Mouse (Mus musculus) splenic B cell, adult 2 months (primary cell): Measurements from ENCODE around the gene Osbpl6.
A peak's percentile ranks its signal among the peaks of the same experiment; 100 is the strongest.

Source experiments
- DNase-seq: peaks from one replicate; pipeline ENCODE4 v3.0.0-alpha.2; 2011; ENCODE audit warnings: low read depth, low spot score
- H3K27me3 ChIP-seq: 2 replicates; pipeline ENCODE4 v1.6.1; 2012; ENCODE audit warnings: mild to moderate bottlenecking, low read length, moderate library complexity, mixed read lengths; ENCODE audit not compliant: control insufficient read depth, poor library complexity, insufficient read depth, severe bottlenecking
- H3K36me3 ChIP-seq: 2 replicates; pipeline ENCODE4 v1.6.1; 2012; ENCODE audit warnings: mild to moderate bottlenecking, low read length, moderate library complexity, mixed read lengths; ENCODE audit not compliant: control insufficient read depth, poor library complexity, insufficient read depth, severe bottlenecking

Gene Osbpl6

DNA sequence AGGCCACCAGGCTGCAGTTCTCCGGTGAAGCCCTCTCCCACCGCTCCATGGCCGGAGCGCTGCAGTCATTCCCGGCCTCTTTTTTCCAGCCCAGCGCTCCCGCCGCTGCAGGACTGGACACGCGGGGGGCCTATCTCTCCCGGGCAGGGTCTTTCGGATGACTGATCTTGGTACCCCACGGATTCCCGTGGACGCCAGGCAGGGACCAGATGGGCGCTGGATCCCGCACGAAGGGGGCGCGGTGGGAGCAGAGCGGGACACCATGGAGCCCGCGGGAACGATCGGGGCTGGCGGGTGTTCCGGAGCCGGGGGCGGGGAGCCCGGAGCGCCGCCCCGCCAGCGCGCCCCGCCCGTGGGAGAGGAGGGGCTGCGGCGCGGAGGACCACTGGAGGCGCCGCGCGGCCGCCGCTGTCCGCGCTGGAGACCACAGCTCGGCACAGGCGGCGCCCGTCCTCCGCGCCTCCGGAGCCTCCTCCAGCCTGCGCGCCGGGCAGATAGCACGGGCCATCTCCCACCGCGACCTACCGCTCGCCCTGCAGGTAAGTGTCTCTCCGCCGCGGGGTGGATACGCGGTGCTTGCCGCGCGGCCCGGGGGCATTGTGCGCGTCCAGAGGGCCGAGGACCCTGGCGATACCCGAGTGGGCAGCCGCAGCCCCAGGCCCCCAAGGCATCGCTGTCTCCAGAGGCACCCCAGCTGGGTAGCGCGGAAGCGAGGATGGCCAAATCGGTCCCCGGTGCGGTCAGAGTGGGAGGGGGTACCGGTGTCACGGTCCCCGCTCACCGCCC, at the start of gene Osbpl6:
TSS of gene Osbpl6 (plus strand) at position 358 of the 786 bp plus-strand sequence.
- Histone ChIP-seq H3K27me3 (no peaks in the 10 kb centered on the region), H3K36me3 (no peaks in the 10 kb centered on the region)
- DNase-seq, result peak; percentile 7

DNA sequence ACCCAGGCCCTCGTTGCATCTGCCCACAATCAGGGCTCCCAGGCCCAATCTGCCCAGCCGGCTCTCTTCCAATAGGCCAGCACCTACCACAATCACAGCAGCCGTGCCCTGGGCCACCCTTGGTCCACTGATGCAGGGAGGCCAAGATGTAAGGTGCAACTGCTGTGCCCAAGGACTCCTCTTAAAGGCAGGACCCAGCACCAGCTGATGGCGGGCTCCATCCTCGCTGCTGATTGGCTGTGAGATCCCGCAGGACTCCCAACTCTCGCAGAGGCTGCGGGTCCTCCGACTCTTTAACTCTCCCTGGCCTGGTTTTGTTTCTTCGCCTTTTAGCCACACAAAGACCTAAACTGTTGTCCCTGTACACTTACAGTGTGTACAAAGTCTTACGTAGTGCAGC, 46.1 kb upstream of the Osbpl6 start, which contains the start of gene Cyct:
TSS of gene Cyct (minus strand) at position 225 of the 400 bp plus-strand sequence.
- no peak for DNase-seq
- no peaks in the 10 kb centered on the region for H3K27me3 ChIP-seq
- no peaks in the 10 kb centered on the region for H3K36me3 ChIP-seq

DNA sequence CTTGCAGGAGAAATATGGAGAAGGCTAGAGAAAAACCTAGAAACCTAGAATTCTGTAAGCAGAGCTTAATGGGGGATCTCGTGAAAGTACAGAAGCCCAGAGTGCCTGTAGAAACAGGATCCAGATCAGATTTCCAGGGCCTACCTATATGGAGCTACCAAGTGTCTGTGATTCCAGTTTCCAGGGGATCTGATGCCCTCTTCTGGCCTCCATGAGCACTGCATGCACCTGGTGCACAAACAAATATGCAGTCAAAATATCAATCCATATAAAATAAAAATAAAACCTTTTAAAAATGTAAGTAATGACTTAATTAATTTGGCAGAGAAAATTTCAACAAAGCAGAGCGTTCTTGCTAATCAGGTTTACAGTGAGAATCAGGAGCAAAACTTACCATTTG, 44.2 kb upstream of the Osbpl6 start:
- no peak for DNase-seq
- Histone ChIP-seq H3K27me3 (no peaks in the 10 kb centered on the region), H3K36me3 (no peaks in the 10 kb centered on the region)

DNA sequence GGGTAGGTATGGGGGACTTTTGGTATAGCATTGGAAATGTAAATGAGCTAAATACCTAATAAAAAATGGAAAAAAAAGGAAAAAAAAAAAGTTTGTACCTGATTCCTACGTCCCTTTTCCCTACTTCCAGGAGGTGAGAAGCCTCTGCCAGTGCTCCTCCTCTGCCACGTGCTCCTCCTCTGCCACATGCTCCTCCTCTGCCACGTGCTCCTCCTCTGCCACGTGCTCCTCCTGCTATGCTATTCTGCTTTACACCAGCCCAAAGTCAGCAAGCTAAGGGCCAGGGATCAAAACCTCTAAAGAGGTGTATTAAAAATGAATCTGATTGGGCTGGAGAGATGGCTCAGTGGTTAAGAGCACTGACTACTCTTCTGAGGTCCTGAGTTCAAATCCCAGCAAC, 40.5 kb upstream of the Osbpl6 start:
- Histone ChIP-seq H3K27me3 (no peaks in the 10 kb centered on the region), H3K36me3 (no peaks in the 10 kb centered on the region)
- no peak for DNase-seq

DNA sequence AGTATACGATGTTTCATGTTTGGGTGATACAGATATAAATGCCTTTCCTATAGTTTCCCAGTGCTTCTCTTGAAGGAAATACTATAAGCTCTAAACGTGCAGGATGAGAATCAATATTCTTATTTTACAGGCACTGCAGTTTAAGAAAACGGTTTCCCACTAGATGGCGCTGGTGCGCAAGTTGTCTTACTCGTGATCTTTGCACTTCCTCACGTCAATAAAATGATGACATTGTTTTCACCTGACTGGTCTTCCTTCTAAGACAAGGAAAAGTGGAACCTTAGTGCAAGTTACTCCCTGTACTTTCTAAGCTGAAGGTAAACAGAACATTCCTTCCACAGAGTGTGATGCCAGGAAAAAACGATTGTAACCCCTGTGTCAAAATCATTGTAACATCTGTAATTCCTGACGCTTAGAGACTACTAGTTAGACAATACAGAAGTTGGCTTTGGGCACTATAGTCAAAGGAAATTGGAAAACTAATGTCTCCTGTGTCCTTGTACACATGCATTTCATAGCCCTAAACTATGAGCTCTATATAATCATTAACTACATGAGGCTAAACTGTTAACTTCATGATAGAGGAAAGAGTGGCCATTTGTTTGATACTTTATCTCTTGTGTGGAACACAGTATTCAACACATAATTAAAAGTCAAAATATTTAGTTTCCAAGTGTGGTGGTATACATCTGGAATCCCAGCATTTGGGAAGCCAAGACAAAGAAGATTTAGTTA, 39.0 kb upstream of the Osbpl6 start:
- Histone ChIP-seq H3K36me3 (no peaks in the 10 kb centered on the region), H3K27me3 (no peaks in the 10 kb centered on the region)
- peak; percentile 91 for DNase-seq

DNA sequence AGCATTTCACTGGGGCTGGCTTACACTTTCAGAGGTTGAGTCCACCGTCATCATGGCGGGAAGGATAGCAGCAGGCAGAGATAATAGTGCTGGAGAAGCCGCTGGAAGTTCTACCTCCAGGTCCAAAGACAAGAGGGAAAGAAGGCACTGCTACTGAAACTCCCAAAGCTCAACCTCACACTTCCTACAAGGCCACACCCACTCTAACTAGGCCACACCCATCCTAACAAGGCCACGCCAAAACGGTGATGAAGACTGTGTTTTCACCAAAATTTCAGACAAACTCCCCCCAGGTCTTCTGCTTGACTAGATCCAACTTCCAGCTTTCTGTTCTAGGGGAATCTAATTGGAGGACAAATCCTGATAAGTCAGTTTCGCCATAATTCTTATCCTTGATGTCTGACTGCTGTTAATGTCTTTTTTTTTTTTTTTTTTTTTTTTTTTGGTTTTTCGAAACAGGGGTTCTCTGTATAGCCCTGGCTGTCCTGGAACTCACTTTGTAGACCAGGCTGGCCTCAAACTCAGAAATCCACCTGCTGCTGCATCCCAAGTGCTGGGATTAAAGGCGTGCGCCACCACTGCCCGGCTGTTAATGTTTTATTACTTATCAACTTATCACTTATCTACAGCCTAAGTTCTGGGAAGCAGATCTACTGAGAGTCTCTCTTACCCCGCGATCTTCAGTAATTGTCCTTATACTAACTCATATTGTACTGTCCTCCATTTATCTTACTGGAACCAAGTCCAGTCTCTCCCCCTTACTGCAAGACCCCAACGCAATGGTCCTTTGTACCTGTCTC, 37.2 kb upstream of the Osbpl6 start:
- DNase-seq, result peak; percentile 10
- Histone ChIP-seq H3K36me3 (0 out of 2 replicates have a peak, but pooled peaks cover 2% of the 10 kb centered on the region), H3K27me3 (no peaks in the 10 kb centered on the region)

DNA sequence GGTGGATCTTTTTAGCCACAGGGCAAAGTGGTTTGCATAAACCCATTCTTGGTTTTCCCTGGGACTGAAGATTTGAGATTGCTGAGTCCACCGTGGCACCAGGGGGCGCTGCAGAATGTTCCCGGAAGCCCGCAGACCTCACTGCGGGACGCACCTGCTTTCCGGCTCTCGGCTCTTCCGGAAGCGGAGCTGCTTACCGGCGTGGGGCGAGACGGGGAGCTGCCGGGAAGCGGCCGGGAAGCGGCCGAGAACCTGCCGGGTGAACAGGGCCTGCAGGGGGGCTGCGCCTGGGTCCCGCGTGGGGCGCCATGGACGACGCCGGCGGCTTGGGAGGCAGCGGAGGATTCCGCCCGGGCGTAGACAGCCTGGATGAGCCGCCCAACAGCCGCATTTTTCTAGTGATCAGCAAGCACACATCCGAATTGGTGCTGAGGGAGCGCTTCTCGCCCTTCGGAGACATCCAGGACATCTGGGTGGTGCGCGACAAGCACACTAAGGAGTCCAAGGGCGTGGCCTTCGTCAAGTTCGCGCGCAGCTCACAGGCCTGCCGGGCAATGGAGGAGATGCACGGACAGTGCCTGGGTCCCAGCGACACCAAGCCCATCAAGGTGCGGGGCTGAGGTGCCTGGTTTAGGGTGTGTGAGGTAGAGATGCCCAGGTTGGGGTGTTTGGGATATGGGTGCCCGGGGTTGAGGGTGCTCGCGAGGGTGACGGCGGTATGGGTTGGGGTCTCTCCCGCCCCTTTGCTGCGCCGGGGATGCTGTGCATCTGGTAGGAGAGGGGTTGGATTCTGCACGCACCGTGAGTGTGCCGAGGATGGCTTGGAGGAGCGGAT, 36.3 kb upstream of the Osbpl6 start, which contains the start of gene Rbm45:
TSS of gene Rbm45 (plus strand) at position 164 of the 835 bp plus-strand sequence.
- Histone ChIP-seq H3K27me3 (no peaks in the 10 kb centered on the region), H3K36me3 (peaks cover 7% of the 10 kb centered on the region; the same call in 1 of the 2 replicates)
- DNase-seq, result peak; percentile 91

DNA sequence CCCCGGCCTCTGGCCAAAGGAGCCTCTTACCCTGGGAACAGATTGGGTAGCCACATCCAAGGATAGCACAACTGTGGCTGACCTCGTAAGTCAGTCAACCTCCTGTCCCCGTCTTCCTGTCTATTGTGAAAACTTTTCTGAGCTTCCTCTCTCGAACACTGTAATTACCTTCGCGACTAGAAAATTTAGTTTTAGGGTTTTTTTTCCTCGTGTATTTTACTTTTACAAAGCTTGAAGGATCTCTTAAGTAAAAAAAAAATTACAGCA, 35.7 kb upstream of the Osbpl6 start:
- Histone ChIP-seq H3K36me3 (peaks cover 7% of the 10 kb centered on the region; the same call in 1 of the 2 replicates), H3K27me3 (no peaks in the 10 kb centered on the region)
- DNase-seq, result no peak

DNA sequence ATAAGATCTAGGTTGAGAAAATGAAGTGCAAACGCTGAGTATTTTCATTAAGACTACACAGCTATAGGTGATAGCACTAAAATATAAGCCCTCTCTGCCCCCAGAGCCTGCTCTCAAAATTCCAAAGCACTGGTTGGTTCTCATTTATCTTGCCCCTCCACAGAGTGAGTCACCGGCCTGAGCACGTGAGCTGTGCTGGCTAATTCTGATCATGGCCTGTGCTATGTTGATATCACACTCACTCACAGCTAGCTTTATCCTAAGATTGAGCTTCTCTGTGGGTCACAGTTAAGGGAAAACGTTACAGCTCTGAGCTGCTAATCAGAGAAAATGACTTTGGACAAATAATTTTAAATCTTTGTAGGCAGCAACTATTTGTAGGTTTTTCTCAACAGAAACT, 34.1 kb upstream of the Osbpl6 start:
- DNase-seq, result no peak
- peaks cover 12% of the 10 kb centered on the region; the same call in 1 of the 2 replicates for H3K36me3 ChIP-seq

DNA sequence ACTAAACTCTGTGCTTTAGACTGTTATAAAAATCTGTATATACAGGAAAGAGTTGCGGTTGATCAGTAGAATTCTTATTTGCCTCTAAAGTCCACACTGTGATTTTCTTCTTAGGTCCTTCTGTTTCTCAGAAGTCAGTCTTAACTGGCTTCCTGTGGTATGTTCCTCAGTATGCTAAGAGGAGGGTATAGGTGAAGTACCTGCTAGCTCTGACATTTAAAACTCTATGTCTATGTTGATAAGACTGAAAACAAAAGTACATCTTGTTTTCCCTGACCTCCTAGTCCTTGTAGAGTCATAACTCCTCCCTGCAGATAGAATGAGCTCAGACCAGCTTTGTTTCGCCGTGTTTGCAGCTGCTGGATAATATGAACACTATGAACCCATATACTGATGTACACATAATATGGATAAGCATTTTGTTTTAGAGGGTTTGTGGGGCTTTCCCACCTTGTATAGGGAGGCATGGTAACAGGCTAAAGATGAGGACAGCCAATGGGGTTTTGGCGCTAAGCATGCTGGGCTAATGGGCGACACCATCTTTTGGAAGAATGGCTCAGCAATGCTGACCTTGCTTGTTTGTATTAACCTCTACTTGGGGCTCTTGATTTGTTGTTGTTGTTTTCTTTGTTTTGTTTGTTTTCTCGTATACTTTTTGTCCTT, 31.6 kb upstream of the Osbpl6 start:
- no peaks in the 10 kb centered on the region for H3K27me3 ChIP-seq
- peaks cover 22% of the 10 kb centered on the region for H3K36me3 ChIP-seq
- no peak for DNase-seq

More for the DNA sequence above, 34.1 kb upstream of the Osbpl6 start:
- H3K27me3 ChIP-seq, result no peaks in the 10 kb centered on the region

DNA sequence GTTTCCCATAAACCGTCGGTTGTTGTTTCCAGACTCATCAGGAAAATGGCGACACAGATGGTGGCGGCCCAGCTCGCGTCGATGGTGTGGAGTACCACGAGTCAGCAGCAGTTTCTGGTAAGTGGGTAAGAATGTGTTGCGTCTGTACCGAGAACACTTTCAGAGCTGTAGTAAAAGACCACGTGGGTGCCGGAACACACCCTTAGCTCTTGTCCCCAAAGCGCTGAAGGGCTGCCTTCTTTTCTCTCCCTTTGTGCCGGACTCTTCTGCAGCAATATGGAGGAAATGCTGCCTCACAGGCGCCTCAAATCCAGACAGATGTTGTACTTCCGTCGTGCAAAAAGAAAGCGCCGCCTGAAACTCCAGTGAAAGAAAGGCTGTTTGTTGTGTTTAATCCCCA, 27.7 kb upstream of the Osbpl6 start:
- DNase-seq, result no peak
- no peaks in the 10 kb centered on the region for H3K27me3 ChIP-seq
- H3K36me3 ChIP-seq, result peaks cover 28% of the 10 kb centered on the region

DNA sequence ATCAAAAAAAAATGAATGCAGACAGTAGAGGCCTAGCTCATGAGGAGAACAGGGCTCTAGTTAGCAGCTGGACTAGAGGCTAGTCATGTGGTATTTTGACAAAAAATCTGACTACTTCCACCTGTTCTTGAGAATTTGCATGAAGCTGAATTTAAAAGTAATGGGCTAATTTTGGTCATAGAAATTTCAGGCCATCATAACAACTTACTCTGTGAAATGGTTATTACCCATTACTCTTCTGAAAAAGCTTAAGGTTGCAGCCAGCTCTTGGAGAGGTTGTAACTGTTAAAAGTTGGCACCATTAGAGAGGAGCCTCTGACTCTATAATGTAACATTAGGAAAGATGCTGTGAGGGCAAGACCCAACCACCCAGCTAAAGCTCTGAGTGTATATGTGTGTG, 19.8 kb upstream of the Osbpl6 start:
- no peaks in the 10 kb centered on the region for H3K27me3 ChIP-seq
- no peak for DNase-seq

DNA sequence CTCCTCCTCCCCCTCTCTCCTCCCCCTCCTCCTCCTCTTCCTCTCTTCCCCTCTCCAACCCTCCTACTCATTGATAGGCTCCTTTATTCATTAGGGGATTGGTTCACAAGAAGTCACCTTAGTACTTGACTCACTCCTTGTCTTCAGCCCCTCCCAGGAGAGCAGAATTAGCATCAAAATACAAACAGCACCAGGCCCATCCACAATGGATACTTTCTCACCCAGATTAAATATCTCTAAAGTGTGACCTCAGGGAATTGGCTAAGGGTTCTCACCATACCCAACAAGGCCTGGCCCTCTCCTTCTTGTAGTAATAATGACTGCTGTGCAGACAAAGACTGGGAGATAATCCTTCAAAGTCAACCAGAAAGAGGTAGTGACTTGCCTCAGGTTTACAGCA, 6.1 kb upstream of the Osbpl6 start:
- Histone ChIP-seq H3K27me3 (no peaks in the 10 kb centered on the region), H3K36me3 (no peaks in the 10 kb centered on the region)
- no peak for DNase-seq

More for the DNA sequence above, 19.8 kb upstream of the Osbpl6 start:
- H3K36me3 ChIP-seq, result peaks cover 3% of the 10 kb centered on the region; the same call in 1 of the 2 replicates
